Mouse (Mus musculus): Measurements from ENCODE around the gene Cmtr2.

DNA sequence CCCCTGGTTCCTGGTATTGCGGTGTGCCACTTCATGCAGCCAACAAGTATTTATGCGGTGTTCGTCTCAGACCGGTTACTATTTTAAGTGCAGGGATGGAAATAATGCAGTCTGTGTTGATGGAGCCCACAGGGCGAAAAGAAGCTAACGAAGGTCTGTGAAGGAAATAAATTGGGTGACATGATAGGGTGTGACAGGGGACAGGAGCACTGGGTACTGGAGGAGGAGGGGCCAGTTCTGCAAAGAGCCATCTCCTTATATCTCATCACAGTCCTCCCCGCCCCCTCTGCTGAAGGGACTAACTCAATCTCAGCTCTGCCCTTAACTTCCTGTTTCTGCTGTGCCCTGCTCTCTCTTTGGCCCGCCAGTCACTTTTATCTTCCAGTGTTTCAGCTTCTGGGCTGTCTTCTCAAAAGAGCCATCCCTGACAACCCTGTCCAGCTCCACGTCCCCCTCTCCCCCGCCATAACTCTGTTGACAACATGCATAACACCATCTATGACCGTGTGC lies 50.4 kb downstream of the Cmtr2 start:
- TF ChIP-seq CTCF (IDR thresholded peaks at IDR 0.05; ENCODE audit: low read depth) (no peak), EP300 (IDR thresholded peaks at IDR 0.05; ENCODE audit: low read depth) (no peak)
